Mouse (Mus musculus): ENCODE measurements around the gene Slc22a14. TPM values are rescaled to one million over a fixed set of nuclear protein-coding genes. Genes with fewer than 3 reads are reported as not detected.
A peak's percentile ranks its signal among the peaks of the same experiment; 100 is the strongest.
"Not testable (repeated sequence)": the region's sequence is repeated elsewhere in the genome, so short reads cannot be mapped to it uniquely, and the experiment has no call there.

Gene Slc22a14
- polyA plus RNA-seq, 1 experiment from 2014 or later = not detected

DNA sequence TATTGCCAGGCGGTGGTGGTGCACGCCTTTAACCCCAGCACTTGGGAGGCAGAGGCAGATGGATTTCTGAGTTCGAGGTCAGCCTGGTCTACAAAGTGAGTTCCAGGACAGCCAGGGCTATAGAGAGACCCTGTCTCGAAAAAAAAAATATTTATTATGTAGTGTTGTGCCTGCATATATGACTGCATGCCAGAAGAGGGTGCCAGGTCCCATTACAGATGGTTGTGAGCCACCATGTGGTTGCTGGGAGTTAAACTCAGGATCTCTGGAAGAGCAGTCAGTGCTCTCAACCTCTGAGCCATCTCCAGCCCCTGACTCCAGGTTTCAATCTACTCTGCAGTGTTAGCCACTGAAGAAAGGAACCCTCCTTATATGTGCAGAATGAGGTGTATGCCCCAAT, 5.4 kb upstream of the Slc22a14 start:
- 70% methylated on average over 4 of the region's 4 CpGs for WGBS (ENCODE audit: insufficient replicate concordance)
- H3K9ac ChIP-seq (ENCODE audit: low read depth, low read length) = not testable (repeated sequence)

DNA sequence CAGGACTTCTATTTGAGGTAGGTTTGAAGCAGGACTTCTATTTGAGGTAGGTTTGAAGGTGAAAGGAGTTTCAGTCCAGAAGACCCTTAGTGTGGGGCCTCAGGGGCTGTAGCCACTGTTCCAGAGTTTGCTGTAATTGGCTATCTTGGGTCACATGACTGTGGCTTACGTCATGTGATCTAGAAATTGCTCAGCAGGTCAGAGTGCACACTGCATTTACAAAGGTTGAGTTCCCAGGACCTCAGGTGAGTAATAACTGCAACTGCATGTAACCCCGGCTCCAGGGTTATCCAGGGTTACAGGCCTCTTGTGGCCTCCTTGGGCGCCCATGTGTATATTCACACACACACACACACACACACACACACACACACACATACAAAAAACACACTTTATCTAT, 3.0 kb upstream of the Slc22a14 start:
- Histone ChIP-seq H3K4me2 (no peak overlapping the region), H3K9me3 (replicated peaks; ENCODE audit: control insufficient read depth, low read length) (no peaks in the 10 kb centered on the region), H3K9ac (ENCODE audit: low read depth, low read length) (no peak overlapping the region), H3K27me3 (ENCODE audit: control insufficient read depth, insufficient read depth, low read length) (no peaks in the 10 kb centered on the region), H3K4me3 (ENCODE audit: low read depth, low read length) (no peak overlapping the region), H3K4me1 (ENCODE audit: control insufficient read depth, insufficient read depth, low read length) (peaks cover 2% of the 10 kb centered on the region), H3K27ac (ENCODE audit: low read depth, low read length) (no peak overlapping the region), H3K36me3 (ENCODE audit: control insufficient read depth, insufficient read depth, low read length) (no peaks in the 10 kb centered on the region)
- no peak for ATAC-seq (replicated peaks; ENCODE audit: insufficient number of reproducible peaks, low FRiP score, low TSS enrichment)
- 84% methylated on average over 3 of the region's 3 CpGs for WGBS (ENCODE audit: insufficient replicate concordance)

More for the DNA sequence above, 5.4 kb upstream of the Slc22a14 start:
- H3K4me2 ChIP-seq; H3K36me3 ChIP-seq (ENCODE audit: control insufficient read depth, insufficient read depth, low read length); H3K27ac ChIP-seq (ENCODE audit: low read depth, low read length); ATAC-seq (replicated peaks; ENCODE audit: insufficient number of reproducible peaks, low FRiP score, low TSS enrichment); H3K4me3 ChIP-seq (ENCODE audit: low read depth, low read length); H3K9me3 ChIP-seq (replicated peaks; ENCODE audit: control insufficient read depth, low read length); H3K4me1 ChIP-seq (ENCODE audit: control insufficient read depth, insufficient read depth, low read length); H3K27me3 ChIP-seq (ENCODE audit: control insufficient read depth, insufficient read depth, low read length): not testable (repeated sequence)

DNA sequence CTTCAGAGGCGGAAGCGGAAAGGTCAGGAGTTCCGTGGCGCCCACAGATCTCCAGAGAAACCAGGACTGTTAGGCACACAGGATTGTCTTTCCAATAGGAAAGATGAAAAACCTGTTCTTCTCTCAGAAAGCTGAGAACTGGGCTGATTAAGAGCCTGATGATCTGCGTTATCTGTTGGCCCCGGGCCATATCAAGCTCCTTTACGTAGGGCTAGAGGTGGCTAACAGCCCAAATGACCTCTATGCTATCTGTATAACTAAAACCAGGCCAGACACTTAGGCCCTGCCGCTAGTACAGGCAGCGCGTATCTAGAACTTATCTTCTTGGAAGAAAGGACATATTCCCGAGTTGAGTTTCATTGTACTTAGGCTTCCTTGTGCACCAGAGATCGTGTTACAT, 2.1 kb downstream of the Slc22a14 start:
- no peak overlapping the region for H3K27ac ChIP-seq (ENCODE audit: low read depth, low read length)
- H3K4me1 ChIP-seq (ENCODE audit: control insufficient read depth, insufficient read depth, low read length) = peaks cover 10% of the 10 kb centered on the region
- H3K36me3 ChIP-seq (ENCODE audit: control insufficient read depth, insufficient read depth, low read length) = no peaks in the 10 kb centered on the region
- H3K27me3 ChIP-seq (ENCODE audit: control insufficient read depth, insufficient read depth, low read length) = peaks cover under 1% of the 10 kb centered on the region; the same call in 1 of the 2 replicates
- no peaks in the 10 kb centered on the region for H3K9me3 ChIP-seq (replicated peaks; ENCODE audit: control insufficient read depth, low read length)
- H3K4me2 ChIP-seq = no peak overlapping the region
- ATAC-seq (replicated peaks; ENCODE audit: insufficient number of reproducible peaks, low FRiP score, low TSS enrichment) = no peak
- H3K9ac ChIP-seq (ENCODE audit: low read depth, low read length) = no peak overlapping the region
- WGBS (ENCODE audit: insufficient replicate concordance) = 57% methylated on average over 12 of the region's 12 CpGs
- no peak overlapping the region for H3K4me3 ChIP-seq (ENCODE audit: low read depth, low read length)

DNA sequence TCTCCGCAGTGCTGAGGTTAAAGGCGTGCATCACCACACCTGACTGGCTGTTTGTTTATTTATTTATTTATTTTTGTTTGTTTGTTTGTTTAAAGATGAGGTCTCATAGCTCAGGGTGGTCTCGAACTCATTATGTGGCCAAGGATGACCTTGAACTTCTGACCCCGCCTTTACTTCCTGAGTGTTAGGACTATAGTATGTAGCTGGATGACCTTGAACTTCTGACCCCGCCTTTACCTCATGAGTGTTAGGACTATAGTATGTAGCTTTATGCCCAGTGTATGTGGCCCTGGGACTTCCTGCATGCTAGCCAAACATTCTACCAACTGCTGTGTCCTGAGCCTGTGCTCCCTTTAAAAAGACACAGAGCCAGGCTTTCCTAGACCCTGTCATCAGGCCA, 3.9 kb downstream of the Slc22a14 start:
- Histone ChIP-seq H3K9ac (ENCODE audit: low read depth, low read length) (no peak overlapping the region), H3K9me3 (replicated peaks; ENCODE audit: control insufficient read depth, low read length) (no peaks in the 10 kb centered on the region), H3K4me1 (ENCODE audit: control insufficient read depth, insufficient read depth, low read length) (peaks cover 10% of the 10 kb centered on the region), H3K27ac (ENCODE audit: low read depth, low read length) (no peak overlapping the region), H3K4me2 (no peak overlapping the region), H3K4me3 (ENCODE audit: low read depth, low read length) (no peak overlapping the region), H3K36me3 (ENCODE audit: control insufficient read depth, insufficient read depth, low read length) (no peaks in the 10 kb centered on the region), H3K27me3 (ENCODE audit: control insufficient read depth, insufficient read depth, low read length) (peaks cover 2% of the 10 kb centered on the region; the same call in 1 of the 2 replicates)
- 90% methylated on average over 5 of the region's 5 CpGs for WGBS (ENCODE audit: insufficient replicate concordance)
- ATAC-seq (replicated peaks; ENCODE audit: insufficient number of reproducible peaks, low FRiP score, low TSS enrichment) = no peak

DNA sequence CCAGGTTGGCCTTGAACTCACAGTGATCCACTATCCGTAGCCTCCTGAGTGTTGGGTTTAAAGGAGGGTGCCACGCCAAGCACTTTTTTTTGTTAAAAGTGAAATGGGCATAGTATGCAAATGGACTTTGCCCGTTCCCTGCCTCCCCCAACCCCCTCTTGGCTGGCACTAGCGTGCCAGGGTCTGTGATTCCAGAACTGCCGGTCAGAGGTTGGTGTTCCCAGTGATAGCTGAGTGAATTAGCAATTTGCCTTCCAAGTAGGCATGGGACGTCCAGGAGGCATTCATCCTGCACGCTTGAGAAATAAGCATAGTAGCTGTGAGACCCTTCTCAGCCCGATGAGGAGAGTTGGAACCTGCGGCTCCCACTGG, 7.3 kb downstream of the Slc22a14 start:
- Histone ChIP-seq H3K9me3 (replicated peaks; ENCODE audit: control insufficient read depth, low read length) (no peaks in the 10 kb centered on the region), H3K36me3 (ENCODE audit: control insufficient read depth, insufficient read depth, low read length) (no peaks in the 10 kb centered on the region), H3K9ac (ENCODE audit: low read depth, low read length) (peak overlapping the region; percentile 66; the same call in 1 of the 2 replicates), H3K27ac (ENCODE audit: low read depth, low read length) (no peak overlapping the region), H3K4me3 (ENCODE audit: low read depth, low read length) (peak overlapping the region; percentile 59), H3K4me1 (ENCODE audit: control insufficient read depth, insufficient read depth, low read length) (peaks cover 4% of the 10 kb centered on the region), H3K4me2 (peak overlapping the region; percentile 97), H3K27me3 (ENCODE audit: control insufficient read depth, insufficient read depth, low read length) (peaks cover 2% of the 10 kb centered on the region; the same call in 1 of the 2 replicates)
- no peak for ATAC-seq (replicated peaks; ENCODE audit: insufficient number of reproducible peaks, low FRiP score, low TSS enrichment)
- WGBS (ENCODE audit: insufficient replicate concordance) = 47% methylated on average over 9 of the region's 9 CpGs

DNA sequence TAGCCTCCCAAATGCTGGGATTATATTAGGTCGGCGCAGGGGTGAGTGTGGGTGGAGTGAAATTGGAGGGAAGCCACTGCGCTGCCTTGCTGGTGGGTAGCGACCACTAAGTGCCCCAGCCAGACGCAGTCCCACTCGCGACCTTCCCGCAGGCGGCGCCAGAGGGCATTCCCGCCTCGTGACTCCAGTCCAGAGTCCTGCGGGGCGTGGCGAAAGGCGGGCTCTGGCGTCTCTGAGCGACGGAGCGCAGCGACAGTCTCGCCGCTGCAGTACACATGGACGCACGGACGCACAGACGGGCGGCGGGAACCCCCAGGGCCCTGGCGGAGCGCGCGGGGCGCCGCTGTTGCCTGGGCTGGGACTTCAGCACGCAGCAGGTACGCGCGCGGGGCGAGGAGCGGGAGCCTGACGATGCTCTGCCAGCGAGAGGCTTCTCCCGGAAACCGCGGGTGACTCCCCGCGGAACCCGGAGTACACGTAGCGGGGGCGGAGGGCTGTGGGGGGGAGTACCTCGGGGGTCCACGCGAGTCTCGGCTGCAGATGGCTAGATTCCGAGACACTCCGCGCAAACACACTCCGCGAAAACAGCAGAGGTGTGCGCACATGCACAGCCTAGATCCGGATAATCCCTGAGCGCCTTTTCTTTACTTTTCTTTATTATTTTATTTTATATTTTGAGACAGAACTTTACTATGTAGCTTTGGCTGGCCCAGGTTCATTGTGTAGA, 7.9 kb downstream of the Slc22a14 start, which contains the start of gene Xylb:
Gene Xylb (plus strand): TSS at position 51 of the 727 bp plus-strand sequence.
- H3K27ac ChIP-seq (ENCODE audit: low read depth, low read length) = no peak within 1 kb of the TSS
- WGBS (ENCODE audit: insufficient replicate concordance) = 3% methylated on average over 65 of the region's 65 CpGs

DNA sequence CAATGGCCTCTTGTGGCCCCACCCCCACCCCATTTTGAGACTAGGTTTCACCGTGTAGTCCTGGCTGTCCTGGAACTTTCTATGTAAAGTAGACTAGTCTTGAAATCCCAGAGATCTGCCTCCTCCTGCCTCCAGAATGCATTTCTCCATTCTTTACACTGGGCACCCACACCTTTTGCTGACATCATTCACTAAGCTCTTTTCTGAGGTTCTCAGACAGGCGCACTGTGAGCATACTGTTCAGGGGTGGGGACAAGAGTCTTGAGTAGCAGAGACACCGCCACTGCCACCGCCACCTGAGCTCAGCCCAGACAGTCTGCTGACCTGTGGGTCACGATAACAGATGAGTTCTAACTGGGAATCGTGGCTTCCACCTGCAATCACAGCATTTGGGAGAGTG, 9.4 kb downstream of the Slc22a14 start:
- peaks cover 2% of the 10 kb centered on the region; the same call in 1 of the 2 replicates for H3K27me3 ChIP-seq (ENCODE audit: control insufficient read depth, insufficient read depth, low read length)
- H3K4me2 ChIP-seq = no peak overlapping the region
- no peaks in the 10 kb centered on the region for H3K4me1 ChIP-seq (ENCODE audit: control insufficient read depth, insufficient read depth, low read length)
- no peaks in the 10 kb centered on the region for H3K9me3 ChIP-seq (replicated peaks; ENCODE audit: control insufficient read depth, low read length)
- no peak overlapping the region for H3K27ac ChIP-seq (ENCODE audit: low read depth, low read length)
- no peak overlapping the region for H3K4me3 ChIP-seq (ENCODE audit: low read depth, low read length)
- 77% methylated on average over 6 of the region's 6 CpGs for WGBS (ENCODE audit: insufficient replicate concordance)
- no peak overlapping the region for H3K9ac ChIP-seq (ENCODE audit: low read depth, low read length)
- H3K36me3 ChIP-seq (ENCODE audit: control insufficient read depth, insufficient read depth, low read length) = 0 out of 2 replicates have a peak, but pooled peaks cover 3% of the 10 kb centered on the region
- ATAC-seq (replicated peaks; ENCODE audit: insufficient number of reproducible peaks, low FRiP score, low TSS enrichment) = no peak

More for the DNA sequence above, 7.9 kb downstream of the Slc22a14 start, which contains the start of gene Xylb:
- H3K4me3 ChIP-seq (ENCODE audit: low read depth, low read length) = peak within 1 kb of the TSS; percentile 59
- peaks cover 2% of the 10 kb centered on the region; the same call in 1 of the 2 replicates for H3K27me3 ChIP-seq (ENCODE audit: control insufficient read depth, insufficient read depth, low read length)
- ATAC-seq (replicated peaks; ENCODE audit: insufficient number of reproducible peaks, low FRiP score, low TSS enrichment) = peak; percentile 84
- no peaks in the 10 kb centered on the region for H3K9me3 ChIP-seq (replicated peaks; ENCODE audit: control insufficient read depth, low read length)
- H3K9ac ChIP-seq (ENCODE audit: low read depth, low read length) = peak within 1 kb of the TSS; percentile 66
- no peaks in the 10 kb centered on the region for H3K4me1 ChIP-seq (ENCODE audit: control insufficient read depth, insufficient read depth, low read length)
- peak within 1 kb of the TSS; percentile 97 for H3K4me2 ChIP-seq
- no peaks in the 10 kb centered on the region for H3K36me3 ChIP-seq (ENCODE audit: control insufficient read depth, insufficient read depth, low read length)

DNA sequence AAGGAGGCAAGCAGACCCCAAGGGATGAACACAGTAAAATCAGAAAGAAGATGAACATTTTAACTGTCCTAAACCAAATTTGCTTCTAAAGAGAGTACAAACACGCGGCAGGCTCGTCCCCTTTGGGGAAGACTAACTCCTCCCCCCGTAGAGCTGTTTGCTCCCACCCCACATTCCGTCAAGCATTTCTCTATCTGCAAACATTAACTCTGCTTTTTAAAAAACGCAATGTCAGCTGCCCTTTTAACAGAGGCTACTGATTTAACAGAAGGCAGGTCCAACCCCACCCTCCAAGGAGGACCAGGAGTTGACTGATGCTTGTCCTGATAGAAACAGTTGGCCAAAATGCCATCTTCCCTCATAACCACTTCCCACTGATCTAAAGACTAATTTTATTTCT, 11.4 kb downstream of the Slc22a14 start:
- H3K36me3 ChIP-seq (ENCODE audit: control insufficient read depth, insufficient read depth, low read length) = peaks cover 9% of the 10 kb centered on the region; the same call in 1 of the 2 replicates
- 69% methylated on average over 6 of the region's 6 CpGs for WGBS (ENCODE audit: insufficient replicate concordance)
- H3K9me3 ChIP-seq (replicated peaks; ENCODE audit: control insufficient read depth, low read length) = no peaks in the 10 kb centered on the region
- H3K27me3 ChIP-seq (ENCODE audit: control insufficient read depth, insufficient read depth, low read length) = peaks cover 2% of the 10 kb centered on the region; the same call in 1 of the 2 replicates
- H3K4me2 ChIP-seq = no peak overlapping the region
- no peak overlapping the region for H3K9ac ChIP-seq (ENCODE audit: low read depth, low read length)
- H3K4me3 ChIP-seq (ENCODE audit: low read depth, low read length) = no peak overlapping the region
- no peak for ATAC-seq (replicated peaks; ENCODE audit: insufficient number of reproducible peaks, low FRiP score, low TSS enrichment)
- no peak overlapping the region for H3K27ac ChIP-seq (ENCODE audit: low read depth, low read length)
- no peaks in the 10 kb centered on the region for H3K4me1 ChIP-seq (ENCODE audit: control insufficient read depth, insufficient read depth, low read length)
